Mouse (Mus musculus) olfactory bulb, adult 2 months (tissue): ENCODE measurements around the gene Tmem184b. TPM values are rescaled to one million over a fixed set of nuclear protein-coding genes. Genes with fewer than 3 reads are reported as not detected.

Source experiments
- H3K27ac ChIP-seq: fragments of 200-500 bp; 2 replicates; pipeline ENCODE4 v1.5.1; 2012; ENCODE audit warnings: low read depth, low read length; ENCODE audit not compliant: insufficient read depth
- H3K4me1 ChIP-seq: fragments of 200-500 bp; 2 replicates; pipeline ENCODE4 v1.6.1; 2012; ENCODE audit warnings: low read length; ENCODE audit not compliant: control insufficient read depth, insufficient read depth
- H3K4me3 ChIP-seq: fragments of 200-500 bp; 2 replicates; pipeline ENCODE4 v1.5.1; 2012; ENCODE audit warnings: mild to moderate bottlenecking, low read depth, low read length, moderate library complexity; ENCODE audit not compliant: insufficient read depth
- CTCF ChIP-seq: fragments of 200-500 bp; IDR thresholded peaks from 2 replicates; pipeline ENCODE4 v1.5.1; 2012; ENCODE audit warnings: low read depth, mild to moderate bottlenecking, low read length, moderate library complexity; ENCODE audit not compliant: insufficient read depth
- POLR2A ChIP-seq: fragments of 200-500 bp; IDR thresholded peaks from 2 replicates; pipeline ENCODE4 v1.6.1; 2012; ENCODE audit warnings: mild to moderate bottlenecking, low read depth, low read length, moderate library complexity; ENCODE audit not compliant: insufficient read depth
- WGBS: fragments of 180-500 bp; shearing (Covaris S2); methylation state at CpG from one replicate; pipeline ENCODE4 v1.1.7; 2018; 5-methylcytosine and 5-hydroxymethylcytosine counted together
- polyA plus RNA-seq: library from polyadenylated mRNA; stranded (reverse); fragments of >200 nt; gene quantifications from 2 replicates; pipeline ENCODE4 v1.2.4, GENCODE M21; 2012; ENCODE audit warnings: low replicate concordance; ENCODE audit not compliant: missing spikeins, insufficient read depth, insufficient read length

The Tmem184b gene
- polyA plus RNA-seq, result not detected in 2 replicates

DNA sequence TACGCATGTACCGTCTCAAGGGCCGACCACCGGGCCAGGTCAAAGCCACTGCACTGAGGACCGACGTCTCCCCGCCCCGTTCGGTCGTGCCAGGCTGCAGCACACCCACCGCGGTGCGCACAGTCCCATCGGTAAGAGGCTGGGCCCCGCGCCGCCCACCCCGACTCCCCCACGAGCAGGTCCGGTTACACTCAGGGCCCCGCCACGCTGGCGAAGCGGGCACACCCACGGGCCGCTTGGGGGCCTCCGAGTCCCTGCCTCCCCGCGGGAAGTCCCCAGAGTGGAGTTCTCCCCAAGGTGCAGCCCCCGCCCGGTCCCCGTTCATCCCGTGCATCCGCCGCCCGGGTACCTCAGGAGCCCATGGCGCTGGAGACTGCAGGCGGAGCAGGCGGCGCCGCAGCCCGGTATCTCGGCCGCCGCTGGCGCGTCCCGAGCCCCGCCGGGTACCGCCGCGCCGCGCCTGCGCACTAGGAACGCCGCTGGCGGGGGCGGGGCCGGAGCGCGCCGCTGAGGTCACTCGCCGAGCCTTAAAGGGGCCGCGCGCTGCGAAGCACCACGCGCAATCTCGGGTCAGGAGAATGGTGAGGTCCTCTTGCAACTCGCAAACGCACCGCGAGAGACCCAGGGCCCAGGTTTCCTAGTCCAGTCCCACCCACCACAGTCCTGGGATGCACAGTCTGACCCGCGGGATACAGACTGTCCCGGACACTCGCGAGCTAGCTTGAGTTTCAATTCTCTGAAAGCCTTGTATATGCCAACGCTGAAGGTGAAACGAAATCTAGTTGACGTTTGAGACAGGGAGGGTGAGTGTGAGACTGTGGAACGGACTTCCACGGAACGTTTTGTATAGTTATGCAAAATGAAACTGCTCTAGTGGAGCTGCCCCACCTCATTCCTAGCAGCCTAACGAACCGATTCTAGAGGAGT is at the start of gene Tmem184b:
Gene Tmem184b (minus strand): TSS at position 734 of the 927 bp plus-strand sequence.
- H3K4me1 ChIP-seq, result peaks cover 40% of the 10 kb centered on the region
- under 1% methylated on average over 90 of the region's 90 CpGs for WGBS
- peak within 1 kb of the TSS; percentile 85 for H3K27ac ChIP-seq
- peak within 1 kb of the TSS; percentile 88 for H3K4me3 ChIP-seq
- TF ChIP-seq CTCF (no peak; the same call in 1 of the 2 replicates), POLR2A (peak; percentile 95)

DNA sequence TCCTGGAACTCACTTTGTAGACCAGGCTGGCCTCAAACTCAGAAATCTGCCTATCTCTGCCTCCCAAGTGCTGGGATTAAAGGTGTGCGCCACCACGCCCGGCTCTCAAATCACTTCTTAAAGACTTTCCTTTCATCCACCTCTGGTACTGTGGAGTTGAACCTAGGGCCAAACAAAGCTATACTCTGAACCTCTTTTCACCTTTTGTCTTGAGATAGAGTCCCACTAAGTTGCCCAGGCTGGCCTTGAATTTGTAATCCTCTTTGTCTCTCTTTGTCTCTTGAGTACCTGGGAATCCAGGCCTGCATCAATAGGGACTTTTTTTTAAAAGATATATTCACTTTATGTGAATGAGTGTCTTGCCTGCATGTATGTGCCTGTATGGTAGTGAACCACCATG is 44.7 kb upstream of the Tmem184b start:
- WGBS, result 96% methylated on average over 3 of the region's 3 CpGs
- H3K4me3 ChIP-seq, result no peak overlapping the region
- TF ChIP-seq CTCF, result no peak
- TF ChIP-seq POLR2A, result no peak
- H3K27ac ChIP-seq, result no peak overlapping the region
- peaks cover 19% of the 10 kb centered on the region for H3K4me1 ChIP-seq

GRCm38 (mm10) chr15:79445786-79446654 is 42.7 kb upstream of the Tmem184b start:
- peaks cover 30% of the 10 kb centered on the region for H3K4me1 ChIP-seq
- H3K27ac ChIP-seq, result no peak overlapping the region
- H3K4me3 ChIP-seq, result no peak overlapping the region
- 76% methylated on average over 8 of the region's 8 CpGs for WGBS
- TF ChIP-seq CTCF, result no peak
- no peak for TF ChIP-seq POLR2A

DNA sequence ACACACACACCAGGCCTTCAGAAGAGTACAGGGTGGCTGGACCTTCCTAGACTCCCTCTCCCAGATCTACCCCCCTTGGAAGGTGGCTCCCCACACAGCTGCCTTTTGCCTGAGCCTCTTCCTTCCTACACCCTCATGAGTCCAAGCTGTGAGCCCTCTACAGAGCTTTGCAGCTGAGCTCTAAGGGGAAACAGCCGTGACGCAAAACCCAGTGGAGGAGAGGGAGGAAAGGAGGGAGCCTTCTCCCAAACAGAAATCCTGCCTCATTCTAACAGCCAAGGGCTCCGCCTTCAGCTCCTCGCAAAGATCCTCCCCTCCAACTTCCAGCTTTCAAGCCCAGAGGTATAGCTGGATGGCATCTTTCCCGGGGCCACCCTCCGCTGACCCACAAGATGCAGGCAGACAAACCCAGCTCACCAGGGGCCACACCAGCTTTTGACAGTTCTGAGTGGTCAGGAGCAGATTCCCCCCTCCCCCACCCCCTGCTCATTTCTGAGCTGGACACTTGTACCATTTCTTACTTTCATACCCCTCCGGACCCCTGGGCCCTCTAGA is 40.6 kb upstream of the Tmem184b start:
- TF ChIP-seq POLR2A (peak; percentile 30; the same call in 1 of the 2 replicates), CTCF (no peak)
- H3K27ac ChIP-seq, result peak overlapping the region; percentile 81
- H3K4me3 ChIP-seq, result no peak overlapping the region
- 47% methylated on average over 7 of the region's 7 CpGs for WGBS
- H3K4me1 ChIP-seq, result peaks cover 44% of the 10 kb centered on the region

DNA sequence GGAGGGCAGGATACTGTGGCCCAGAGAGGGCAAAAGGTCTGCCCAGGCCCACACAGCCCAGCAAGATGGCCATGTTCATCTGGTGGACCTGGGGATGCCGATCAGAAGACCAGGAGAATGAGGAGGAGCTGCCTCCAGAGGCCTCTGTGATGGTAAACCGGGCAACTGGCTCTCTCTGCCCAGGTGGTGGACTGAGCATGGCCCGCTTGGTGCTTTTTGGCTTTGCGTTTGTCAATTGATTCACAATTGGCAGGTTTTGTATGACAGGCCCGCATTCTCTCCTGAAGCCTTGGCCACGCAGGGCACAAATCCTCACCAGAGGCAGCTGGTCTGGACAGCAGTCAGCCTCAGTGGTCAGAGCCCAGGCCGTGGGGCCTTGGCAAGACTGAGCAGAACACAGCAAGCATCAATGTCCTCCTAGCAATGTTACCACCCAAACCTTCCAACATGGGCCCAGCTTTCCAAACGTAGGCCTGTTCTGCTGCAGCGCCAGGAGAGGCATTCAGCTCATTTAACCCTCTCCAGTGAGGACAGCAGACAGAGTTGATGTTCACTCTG is 39.7 kb upstream of the Tmem184b start:
- Histone ChIP-seq H3K4me3 (no peak overlapping the region), H3K27ac (peak overlapping the region; percentile 81), H3K4me1 (peaks cover 52% of the 10 kb centered on the region)
- WGBS, result 71% methylated on average over 9 of the region's 9 CpGs
- TF ChIP-seq CTCF, result no peak
- no peak for TF ChIP-seq POLR2A

DNA sequence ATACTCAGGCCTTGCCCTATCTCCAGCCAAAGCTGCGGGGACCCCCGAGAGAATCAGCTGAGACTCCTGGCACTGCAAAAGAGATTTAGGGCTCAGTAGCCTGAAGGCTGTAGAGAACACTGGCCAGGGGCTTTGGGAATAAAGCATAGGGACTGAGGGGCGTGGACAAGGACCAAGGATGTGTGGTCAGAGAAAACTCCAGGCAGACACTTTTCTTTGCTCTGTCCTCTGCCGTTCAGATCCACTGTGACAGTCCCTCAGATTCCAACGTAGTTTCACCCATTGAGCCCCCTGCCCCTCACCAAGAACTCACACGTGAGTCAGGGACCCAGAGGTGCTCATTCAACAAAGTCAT is 38.9 kb upstream of the Tmem184b start:
- peak overlapping the region; percentile 87 for H3K4me3 ChIP-seq
- peak overlapping the region; percentile 81 for H3K27ac ChIP-seq
- peaks cover 60% of the 10 kb centered on the region for H3K4me1 ChIP-seq
- WGBS, result 5% methylated on average over 6 of the region's 6 CpGs
- TF ChIP-seq POLR2A, result no peak
- no peak for TF ChIP-seq CTCF

GRCm38 (mm10) chr15:79441331-79442256 is 38.2 kb upstream of the Tmem184b start:
- no peak for TF ChIP-seq CTCF
- TF ChIP-seq POLR2A, result peak; percentile 51; the same call in 1 of the 2 replicates
- H3K4me1 ChIP-seq, result peaks cover 67% of the 10 kb centered on the region
- 2% methylated on average over 93 of the region's 107 CpGs for WGBS
- H3K4me3 ChIP-seq, result peak overlapping the region; percentile 87
- peak overlapping the region; percentile 81 for H3K27ac ChIP-seq
